Mouse (Mus musculus) brain, embryonic 18.5 days (tissue): ENCODE data around the gene Pde8a.

Source experiments
- DNase-seq: peaks from one replicate; pipeline ENCODE4 v3.0.0-alpha.2; 2012; ENCODE audit warnings: low read depth, low spot score

Pde8a gene

DNA sequence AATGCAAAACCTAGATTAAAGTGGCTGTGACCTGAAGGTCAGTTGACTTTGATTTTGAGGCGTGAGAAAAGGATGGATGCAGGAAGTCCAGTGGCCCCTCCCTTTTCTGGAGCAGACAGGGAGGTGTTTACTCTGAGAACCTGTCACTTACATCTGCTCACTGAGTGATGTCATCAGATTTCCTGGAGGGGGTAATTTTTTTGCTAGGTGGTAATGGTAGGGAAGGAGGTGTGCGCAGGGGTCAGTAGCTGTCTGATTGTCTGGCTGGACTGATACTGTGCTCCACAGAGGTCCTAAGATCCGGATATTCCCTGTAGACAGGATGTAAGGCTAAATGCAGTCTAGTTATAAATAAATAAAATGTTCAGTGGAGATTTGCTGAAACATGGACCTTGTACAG is 59.5 kb downstream of the Pde8a start:
- DNase-seq = no peak

DNA sequence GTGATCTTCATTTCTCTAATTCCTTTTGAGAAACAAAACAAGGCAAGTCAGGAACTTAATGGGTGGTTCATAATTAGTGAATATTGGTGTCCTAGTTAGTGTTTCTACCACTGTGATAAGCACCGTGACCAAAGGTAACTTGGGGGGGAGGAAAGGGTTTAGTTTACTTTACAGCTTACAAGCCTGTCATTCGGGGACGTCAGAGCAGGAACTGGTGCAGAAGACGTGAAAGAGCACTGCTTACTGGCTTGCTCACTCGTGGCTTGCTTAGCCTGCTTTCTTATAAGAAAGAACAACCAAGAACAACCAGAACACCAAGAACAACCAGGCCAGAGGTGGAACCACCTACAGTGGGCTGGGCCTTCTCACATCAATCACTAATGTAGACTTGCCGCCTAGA is 65.6 kb downstream of the Pde8a start:
- no peak for DNase-seq

DNA sequence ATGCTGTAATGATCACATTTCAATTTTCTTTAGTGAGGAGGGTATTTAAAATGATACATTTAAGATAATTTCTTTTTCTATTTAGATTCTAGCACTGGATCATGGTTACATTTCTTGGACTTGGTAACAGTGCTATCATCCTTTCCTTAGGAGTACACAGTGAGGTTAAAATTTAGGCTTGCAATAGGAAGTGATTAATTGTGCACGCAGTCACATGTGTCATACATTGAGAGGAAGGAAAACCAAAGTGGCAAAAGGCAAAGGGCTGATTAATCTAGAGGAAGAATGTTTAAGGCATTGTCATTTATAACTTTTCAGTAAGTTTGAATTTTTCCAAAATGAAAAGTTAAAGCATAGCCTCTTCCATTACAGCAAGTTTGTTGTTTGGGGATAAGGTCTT is 67.8 kb downstream of the Pde8a start:
- no peak for DNase-seq

DNA sequence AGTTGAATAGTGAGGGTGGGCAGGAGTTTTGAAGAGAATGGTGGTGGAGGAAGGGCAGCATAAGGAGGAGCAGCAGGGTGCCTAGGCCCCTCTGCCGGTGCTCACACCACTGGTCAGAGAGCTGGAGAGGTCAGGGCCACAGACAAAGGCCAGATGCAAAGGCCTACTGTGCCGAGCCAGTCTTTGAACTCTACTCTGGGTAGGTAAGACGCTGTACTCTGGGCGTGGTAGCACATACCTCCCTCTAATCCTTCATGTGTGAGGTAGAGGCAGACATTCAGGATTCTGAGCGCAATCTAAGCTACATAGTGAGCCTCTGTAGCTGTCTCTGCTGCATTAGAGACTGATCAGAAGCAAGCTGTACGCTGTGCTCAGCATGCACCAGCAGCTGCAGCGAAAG is 73.1 kb downstream of the Pde8a start:
- no peak for DNase-seq

DNA sequence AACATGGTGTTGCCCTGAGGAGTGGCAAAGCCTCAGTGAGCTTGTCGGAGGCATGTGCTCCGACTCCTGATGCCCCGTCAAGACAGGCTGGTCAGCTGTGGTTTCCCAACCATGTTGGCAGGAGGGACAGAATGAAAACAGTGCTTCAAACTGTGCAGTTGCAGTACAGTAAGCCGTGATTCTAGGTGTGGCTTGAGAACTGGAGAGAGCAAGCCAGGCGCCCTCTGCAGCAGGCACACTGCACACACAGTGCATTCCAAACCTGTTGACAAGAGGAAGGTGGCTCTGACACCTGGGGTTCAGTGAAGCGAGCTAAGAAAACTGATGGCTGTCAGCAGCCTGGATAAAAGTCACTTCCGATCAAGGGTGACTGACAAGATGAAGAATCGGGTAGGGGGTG is 73.5 kb downstream of the Pde8a start:
- no peak for DNase-seq

DNA sequence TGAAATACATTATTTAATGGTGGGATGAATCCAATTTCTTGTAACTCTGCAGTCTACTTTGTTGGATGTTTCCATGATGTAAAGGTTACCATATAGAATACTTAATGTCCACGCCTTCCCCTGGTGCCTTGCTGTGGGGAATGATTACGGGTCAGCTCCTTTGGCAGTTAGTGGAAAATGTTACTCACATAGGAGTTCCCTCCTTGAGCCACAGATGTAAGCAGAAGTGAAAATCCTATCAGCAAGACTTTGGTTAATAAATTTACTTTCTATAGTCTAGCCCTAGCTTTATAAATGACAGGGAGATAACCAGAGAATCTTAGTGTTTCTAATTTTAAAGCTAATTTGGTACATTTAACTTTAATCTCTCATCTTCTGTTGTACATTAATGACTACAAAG is 81.8 kb downstream of the Pde8a start:
- no peak for DNase-seq

DNA sequence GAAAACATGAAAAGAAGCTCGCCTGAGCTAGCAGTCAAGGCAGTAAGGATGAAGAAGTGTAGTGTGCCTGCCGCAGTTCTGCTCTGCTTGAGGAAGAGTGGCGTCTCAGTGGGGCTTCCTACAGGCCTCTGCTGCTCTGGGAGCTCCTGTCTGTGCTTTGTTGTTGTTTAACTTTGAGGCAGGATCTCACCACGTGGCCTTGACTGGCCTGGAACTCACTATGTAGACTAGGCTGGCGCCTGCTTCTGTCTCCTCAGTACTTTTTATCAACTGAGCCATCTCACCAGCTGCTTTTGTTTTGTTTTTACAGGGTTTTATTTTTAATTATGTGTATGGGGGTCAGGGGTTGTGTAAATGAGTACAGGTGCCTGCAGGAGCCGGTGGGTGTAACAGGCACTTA is 84.8 kb downstream of the Pde8a start:
- DNase-seq = no peak

DNA sequence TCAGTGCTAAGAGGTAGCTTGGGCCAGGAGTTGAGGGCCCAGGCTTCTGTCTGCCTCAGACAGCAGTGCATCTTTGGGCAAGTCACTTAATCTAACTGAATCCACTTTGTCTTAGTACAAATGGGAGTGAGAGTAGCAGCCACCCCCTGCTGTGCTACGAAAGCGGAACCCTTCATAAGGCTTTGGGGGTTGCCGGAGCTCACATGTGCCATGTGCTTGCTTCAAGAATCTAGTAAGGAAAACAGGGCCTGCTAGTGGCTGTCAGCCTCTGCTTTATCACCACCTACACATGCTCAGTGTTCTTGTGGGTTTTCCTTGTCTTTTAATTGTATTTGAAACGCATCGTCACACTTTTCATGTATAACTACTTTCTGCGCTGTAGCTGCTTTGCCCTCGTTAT is 87.9 kb downstream of the Pde8a start:
- no peak for DNase-seq

DNA sequence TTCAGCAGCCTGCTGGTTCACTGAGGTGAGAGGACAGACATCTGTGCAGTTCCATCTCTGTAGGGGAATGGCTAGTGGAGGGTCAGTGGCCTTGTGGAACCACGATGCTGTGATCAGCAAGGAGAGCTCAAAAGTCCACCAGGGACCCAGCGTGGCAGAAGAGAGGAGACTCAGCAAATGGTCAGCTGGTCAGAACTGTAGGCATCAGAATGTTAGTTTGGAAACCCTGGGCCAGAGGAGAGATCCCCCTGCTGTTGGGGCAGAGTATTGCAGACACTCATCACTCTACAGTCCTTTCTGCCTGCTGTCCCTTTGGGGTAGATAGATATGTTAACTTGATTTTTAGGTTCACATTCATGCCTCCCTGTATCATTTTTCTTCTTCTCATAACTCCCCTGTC is 90.3 kb downstream of the Pde8a start:
- no peak for DNase-seq

DNA sequence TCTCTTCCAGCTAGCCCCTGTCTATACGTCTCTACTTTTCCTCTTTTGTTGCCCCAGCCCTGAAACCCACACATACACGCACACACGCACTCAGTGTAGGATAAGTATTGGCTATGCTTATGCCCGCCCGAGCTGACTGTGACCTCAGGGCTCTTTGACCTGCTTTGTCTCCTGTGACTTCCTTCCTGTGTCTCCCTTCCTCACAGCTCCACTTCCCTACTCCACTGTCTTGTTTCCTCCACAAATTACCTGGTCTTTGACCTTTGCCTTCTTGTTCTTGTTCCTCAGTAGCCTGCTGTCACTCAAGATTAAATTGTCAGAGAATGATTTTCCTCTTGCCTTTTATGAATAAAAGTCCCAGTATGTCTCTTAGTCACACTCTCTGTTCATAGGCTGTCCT is 90.7 kb downstream of the Pde8a start:
- no peak for DNase-seq

DNA sequence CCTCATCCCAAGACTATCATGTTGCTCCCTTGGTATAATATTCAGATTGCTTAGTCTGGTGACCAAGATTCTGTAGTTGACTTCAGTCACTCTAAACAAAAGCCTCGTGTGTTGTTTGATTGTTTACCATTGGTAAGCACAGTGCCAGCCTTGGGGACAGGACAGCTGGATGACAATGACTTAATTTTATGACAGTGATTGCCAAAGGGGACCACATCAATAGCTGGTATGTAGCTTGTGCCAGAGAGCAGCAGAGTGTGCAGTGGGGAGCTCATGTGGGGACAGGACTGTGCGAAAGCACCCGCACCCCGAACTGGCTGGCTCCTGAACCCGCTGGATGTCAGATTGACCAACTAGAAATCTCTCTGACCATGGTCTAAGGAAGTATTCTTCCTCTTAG is 91.3 kb downstream of the Pde8a start:
- DNase-seq = no peak

DNA sequence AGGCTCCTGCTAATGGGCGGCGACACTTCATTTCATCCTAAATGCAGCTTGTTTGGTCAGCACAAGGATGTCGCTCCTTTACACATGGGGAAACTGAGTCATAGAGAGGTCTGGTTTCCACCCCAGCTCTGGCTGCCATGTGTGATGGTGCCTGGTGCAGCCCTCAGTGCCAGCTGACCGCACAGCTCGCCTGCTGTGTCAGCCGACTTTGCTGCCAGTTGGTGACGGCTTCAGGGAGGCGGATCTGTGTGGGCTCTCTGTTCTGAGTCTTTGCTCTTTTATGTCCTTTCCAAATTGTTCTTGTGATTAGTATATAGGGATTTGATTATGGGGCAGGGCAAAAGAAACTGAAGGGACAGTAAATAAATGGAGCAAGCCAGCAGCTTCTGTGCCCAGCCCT is 94.3 kb downstream of the Pde8a start:
- no peak for DNase-seq

DNA sequence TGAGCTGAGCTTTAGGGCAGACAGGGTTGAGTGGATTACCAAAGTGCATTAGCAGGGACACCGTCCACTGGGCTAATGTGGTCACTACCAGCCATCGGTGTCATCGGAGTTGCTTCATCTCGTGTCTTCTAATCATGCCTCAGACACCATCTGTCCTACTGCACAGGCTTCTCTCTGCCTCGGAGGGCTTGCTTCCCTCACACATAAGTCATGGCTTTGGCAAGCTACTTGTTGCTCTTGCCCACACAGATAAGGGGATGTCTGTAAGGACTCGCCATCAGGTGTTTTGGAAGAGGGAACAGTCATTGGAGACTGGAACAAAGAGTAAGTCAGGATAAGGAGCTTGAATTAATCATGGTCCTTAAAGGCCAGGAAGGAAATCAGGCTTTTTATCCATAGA is 95.9 kb downstream of the Pde8a start:
- DNase-seq = no peak

DNA sequence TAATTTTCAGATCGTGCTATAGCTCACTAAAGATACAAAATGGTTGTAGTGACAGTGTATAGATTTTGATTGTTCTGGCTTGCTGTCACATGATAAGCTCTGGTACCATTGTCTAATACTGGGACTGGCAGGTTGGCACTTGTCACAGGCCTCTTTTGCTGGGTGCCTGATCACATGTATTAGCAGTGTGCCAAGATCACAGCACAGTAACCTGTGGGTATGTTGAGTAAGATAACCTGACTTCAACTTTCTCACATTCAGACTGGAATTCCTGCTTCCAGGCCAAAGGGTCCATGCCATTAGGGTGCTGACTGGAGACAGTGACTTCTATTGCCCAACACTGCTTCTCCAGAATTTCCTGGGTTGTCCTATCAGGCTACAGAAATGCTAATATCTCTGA is 97.7 kb downstream of the Pde8a start:
- no peak for DNase-seq

DNA sequence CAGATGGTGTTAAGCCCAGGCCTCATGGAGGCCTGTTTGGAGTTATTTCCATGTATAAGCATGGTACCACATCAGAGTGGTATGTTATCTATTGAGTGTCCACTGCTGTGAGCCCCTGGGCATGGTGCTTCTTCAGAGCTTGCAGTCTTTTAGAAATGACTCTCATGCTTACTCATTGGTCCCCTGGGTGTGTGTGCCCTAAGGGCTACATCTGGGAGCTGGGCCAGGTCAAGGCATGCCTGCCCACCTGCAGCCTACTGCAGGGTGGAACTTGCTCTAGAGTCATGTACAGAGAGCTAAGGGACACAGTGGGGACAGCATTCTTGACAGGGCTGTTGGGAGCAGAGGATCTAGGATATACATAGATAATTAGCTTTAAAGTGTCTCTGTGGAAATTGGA is 98.2 kb downstream of the Pde8a start:
- no peak for DNase-seq

DNA sequence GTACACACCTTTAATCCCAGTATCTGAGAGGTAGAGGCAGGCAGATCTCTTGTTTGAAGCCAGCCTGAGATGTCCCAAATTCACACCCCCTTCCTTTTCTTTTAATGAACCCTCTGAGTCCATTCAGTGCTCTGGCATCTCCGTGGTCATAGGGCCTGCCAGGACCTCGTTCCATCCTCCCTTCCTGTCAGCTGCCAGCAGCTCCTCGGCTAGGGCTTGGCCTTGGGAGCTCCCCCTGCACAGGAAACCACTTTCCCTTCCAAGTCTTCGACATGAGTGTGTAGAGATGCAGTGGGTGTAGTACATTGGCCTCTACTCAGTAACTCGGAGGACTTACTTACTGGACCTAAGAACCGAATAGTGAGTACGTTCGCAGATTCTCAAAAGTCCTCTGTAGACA is 102.2 kb downstream of the Pde8a start:
- no peak for DNase-seq

DNA sequence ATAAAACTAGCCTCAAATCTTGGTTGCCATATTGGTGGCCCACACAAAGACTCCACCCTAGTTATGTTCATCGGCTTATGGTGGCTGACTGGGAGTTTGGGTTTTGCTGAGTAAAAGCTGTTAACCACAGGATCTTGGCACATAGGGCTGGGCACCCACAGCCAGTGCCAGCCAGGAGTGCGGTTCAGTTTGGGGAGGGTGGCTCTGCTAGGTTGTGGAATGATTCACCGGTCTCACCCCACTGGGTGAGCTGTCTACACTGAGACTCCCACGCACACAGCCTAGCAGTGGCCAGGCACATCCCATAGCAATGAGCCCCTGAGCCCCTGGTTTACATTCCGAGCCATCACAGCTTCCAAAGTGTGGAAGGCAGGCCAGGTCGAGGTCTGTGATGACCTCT is 106.4 kb downstream of the Pde8a start:
- DNase-seq = no peak

DNA sequence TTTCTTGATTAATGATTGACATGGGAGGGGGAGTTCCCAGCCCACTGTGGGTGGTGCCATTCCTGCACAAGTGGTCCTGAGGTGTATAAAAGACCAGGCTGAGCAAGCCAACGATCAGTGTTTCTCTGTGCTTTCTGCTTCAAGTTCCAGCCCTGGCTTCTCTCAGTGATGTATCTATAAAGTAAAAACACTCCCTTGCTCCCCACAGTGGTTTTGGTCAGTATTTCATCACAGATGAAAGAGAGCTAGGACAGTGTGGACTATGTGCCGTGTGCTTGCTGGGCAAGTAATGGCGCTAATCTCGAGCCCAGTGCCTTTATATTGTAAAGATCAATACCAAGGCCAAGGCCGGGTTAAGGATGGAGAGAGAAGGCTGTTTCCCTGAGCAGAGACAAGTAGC is 108.4 kb downstream of the Pde8a start:
- no peak for DNase-seq

DNA sequence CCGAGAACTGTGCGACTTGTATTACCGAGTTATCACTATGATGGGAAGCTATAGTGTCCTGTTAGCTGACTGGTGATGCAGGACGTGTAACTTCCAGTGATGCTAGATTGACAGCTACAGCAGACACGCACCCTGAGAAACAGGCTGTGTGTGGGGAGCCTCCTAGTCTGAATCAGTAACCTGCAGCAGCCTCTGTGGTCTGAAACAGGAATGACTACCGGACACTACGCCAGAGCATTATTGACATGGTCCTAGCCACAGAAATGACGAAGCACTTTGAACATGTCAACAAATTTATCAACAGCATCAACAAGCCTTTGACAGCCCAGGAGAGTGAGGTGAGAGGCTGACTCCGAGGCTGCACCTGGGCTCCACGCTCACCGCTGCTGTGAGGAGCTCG is 112.6 kb downstream of the Pde8a start:
- DNase-seq = no peak

DNA sequence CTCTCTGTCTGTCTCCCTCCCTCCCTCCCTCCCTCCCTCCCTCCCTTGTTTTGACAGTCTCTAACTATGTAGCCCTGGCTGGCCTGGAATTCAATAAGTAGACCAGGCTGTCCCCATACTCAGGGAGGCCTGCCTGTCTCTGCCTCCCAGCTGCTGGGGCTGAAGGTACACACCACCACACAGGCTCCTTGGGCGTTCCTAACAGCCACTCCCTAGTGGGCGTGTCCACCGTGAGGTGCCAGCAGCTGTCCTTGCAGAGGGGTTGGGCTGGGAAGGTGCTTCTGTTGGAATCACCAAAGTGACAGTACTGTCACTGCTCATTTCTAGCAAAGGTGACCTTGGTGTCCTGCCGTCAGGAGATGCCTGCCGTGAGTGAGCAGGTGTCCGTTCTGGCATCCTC is 113.5 kb downstream of the Pde8a start:
- DNase-seq = no peak

DNA sequence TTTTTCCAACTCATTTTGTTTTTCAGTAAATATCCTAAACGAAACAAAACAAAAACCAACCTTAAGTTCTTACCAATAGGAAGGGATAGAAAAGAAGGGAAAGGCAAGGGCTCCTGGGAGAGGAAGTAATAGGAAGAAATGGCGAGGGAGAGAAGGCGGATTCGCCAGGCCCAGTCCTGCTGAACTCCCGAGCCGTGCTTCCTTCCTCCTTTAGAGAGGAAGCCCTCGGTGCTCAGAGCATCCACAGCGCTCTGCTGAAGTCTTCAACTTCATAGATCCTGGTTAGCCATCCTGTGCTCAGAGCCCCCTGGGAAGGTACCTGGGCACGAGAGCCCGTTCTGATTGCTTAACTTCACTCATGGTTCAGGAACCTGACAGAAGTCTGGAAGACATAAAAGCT is 114.3 kb downstream of the Pde8a start:
- no peak for DNase-seq

DNA sequence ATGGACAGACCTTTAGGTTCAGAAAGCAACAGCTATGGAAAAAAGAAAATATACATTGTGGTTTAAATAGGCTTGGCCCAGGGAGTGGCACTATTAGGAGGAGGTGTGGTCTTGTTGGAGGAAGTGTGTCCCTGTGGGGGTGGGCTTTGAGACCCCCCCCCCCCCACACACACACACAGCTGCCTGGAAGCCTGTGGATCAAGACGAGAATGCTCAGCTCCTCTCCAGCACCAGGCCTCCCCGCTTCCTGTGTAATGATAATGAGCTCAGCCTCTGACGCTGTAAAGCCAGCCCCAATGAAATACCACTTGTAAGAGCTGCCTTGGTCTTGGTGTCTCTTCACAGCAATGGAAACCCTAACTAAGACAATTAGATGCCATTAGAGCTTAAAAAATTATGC is 117.4 kb downstream of the Pde8a start:
- DNase-seq = no peak

DNA sequence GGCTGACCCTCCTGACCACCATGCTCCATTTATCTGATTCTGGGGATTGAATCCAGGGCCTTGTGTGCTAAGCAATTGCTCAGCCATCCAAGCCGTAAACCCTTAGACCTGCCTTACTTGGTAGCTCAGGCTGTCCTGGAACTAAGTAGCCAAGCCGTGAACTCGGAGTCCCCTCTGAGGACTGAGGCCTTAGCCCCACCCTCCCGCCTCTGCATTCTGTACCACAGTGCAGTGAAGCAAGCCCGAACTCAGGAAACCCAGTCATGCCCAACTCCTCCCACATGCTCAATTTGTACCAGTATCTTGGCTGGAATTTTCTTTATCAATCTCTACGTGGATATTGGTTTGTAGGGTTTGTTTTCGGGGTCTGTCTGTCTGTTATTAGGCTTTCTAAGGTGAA is 118.5 kb downstream of the Pde8a start:
- DNase-seq = no peak

DNA sequence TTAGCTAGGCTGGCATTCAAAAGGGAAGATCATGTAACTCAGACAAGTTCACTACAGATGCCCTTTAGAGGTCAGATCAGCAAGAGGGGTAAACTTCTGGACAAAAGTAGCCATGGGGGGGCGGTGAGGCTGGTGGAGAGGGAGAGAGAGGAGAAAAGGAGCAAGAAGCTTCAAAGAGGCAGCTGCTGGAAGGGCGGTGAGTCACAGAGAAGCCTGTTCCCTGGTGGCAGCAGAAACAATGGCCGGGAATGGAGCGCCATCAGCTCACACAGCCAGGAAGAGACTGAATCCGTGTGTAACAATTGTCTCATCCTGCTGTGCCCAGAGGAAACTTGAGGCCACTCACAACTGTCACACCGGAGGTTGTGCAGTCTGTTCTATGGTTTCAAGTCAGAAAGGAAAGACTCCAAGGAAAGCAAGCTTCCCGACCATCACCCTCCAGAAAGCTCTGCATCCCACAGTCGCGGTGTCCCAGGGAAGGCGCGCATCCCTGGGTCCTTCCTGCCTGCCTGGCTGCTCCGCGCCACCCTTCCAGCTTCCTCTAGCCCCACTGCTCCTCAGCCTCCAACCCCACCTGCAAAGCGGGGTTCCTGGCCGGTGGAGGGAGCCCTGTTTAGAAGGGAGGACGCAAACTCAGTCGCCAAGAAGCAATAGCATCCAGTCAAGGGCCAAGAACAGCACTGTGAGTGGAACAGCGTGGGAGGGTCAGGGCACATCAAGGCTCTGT is 122.5 kb downstream of the Pde8a start:
- DNase-seq = no peak

DNA sequence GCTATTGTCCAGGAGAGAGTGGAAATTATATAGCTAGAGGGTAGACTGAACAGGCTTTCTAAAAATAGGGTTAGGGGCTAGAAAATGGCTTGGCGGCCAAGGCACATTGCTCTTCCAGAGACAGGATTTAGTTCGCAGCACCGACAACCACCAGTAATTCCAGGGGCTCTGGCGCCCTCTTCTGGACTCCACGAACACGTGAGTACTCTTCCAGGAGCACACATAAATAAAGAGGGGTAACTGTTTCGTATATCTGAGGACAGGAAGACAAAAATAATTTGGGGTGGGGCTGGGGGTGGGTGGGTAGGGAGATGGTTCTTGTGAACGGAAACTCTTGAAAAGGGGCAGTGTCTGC is 123.0 kb downstream of the Pde8a start:
- DNase-seq = no peak
